Comparison of ENCODE assay signal across 22 mouse cellular contexts in the genomic region with DNA sequence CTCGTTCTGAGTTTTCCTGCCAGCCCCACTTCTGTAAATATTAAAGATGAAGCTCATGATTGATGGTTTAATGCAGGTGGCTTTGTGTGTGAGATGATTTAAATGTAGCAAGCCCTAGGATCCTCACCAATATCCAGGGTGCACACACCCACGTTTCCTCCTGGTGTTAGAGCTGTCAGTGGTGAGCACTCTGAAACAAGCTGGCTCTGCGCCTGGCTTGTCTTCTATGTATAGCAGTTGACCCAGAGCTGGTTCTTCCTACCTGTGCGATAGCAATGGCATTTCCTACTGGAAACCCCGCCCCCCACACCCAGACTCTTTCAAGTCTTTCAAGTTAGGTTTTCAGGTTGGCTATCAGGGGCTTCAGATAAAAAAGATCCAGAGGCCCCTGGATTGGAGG. TPM values are rescaled to one million over a fixed set of nuclear protein-coding genes. Genes with fewer than 3 reads are reported as not detected.
A peak's percentile ranks its signal among the peaks of the same experiment; 100 is the strongest.
DNase-seq lines count a peak whose midpoint lies in the region; ATAC-seq lines count a peak whose summit lies in the region.
"Had no signal": no experiment of that assay in that cellular context is flagged by ENCODE, and none has a peak within 500 bp of the region (broad histone marks: within the 10 kb centered on the region; RNA-seq: fewer than 3 reads in every experiment).

No protein-coding gene starts in this region.

- WGBS in heart, embryonic 10.5 days = 67% methylated on average over 5 of the region's 5 CpGs
- WGBS in forebrain, embryonic 13.5 days = 92% methylated on average over 5 of the region's 5 CpGs

- no peaks in the 10 kb centered on the region for H3K27me3 ChIP-seq in heart, embryonic 10.5 days (ENCODE audit: insufficient read depth, poor library complexity, severe bottlenecking)
- no peaks in the 10 kb centered on the region for H3K27me3 ChIP-seq in forebrain, embryonic 13.5 days
- H3K27me3 ChIP-seq: hindbrain, embryonic 13.5 days; limb, embryonic 13.5 days; liver, embryonic 15.5 days; neural tube, embryonic 12.5 days had no signal

- DNase-seq in heart, adult 18-20 months = peak; percentile 53 to 59
- DNase-seq in heart, embryonic 10.5 days (ENCODE audit: low spot score) = no peak
- DNase-seq in right cerebral cortex, adult 18-20 months = peak; percentile 66
- DNase-seq in right cerebral cortex, postnatal 4 days = no peak
- DNase-seq in cerebellum, postnatal 25 days = peak; percentile 54 to 75
- DNase-seq in right cerebral cortex, postnatal 36 days (ENCODE audit: low spot score in 2 of 2) = peak; percentile 34 to 55
- no peak for DNase-seq in adrenal gland, postnatal 25 days
- DNase-seq: gastrocnemius, postnatal 25 days; kidney, postnatal 14 days; lung, postnatal 14 days; spleen, adult 18-20 months; thymus, postnatal 25 days had no signal

- H3K9me3 ChIP-seq in heart, embryonic 10.5 days = no peaks in the 10 kb centered on the region
- no peaks in the 10 kb centered on the region for H3K9me3 ChIP-seq in forebrain, embryonic 13.5 days (replicated peaks)
- H3K9me3 ChIP-seq: hindbrain, embryonic 13.5 days; limb, embryonic 13.5 days; liver, embryonic 15.5 days; neural tube, embryonic 12.5 days had no signal

- no peak overlapping the region for H3K9ac ChIP-seq in forebrain, embryonic 13.5 days
- H3K9ac ChIP-seq: hindbrain, embryonic 13.5 days; limb, embryonic 13.5 days; liver, embryonic 15.5 days; neural tube, embryonic 12.5 days had no signal

- H3K27ac ChIP-seq in heart, embryonic 10.5 days = no peak overlapping the region
- H3K27ac ChIP-seq in forebrain, embryonic 13.5 days = no peak overlapping the region
- H3K27ac ChIP-seq: hindbrain, embryonic 13.5 days; limb, embryonic 13.5 days; liver, embryonic 15.5 days; neural tube, embryonic 12.5 days had no signal

- no peak overlapping the region for H3K4me2 ChIP-seq in forebrain, embryonic 13.5 days
- H3K4me2 ChIP-seq: hindbrain, embryonic 13.5 days; limb, embryonic 13.5 days; liver, embryonic 15.5 days; neural tube, embryonic 12.5 days had no signal

- H3K36me3 ChIP-seq in heart, embryonic 10.5 days = peaks cover 49% of the 10 kb centered on the region
- H3K36me3 ChIP-seq in forebrain, embryonic 13.5 days (ENCODE audit: poor library complexity, severe bottlenecking) = peaks cover 49% of the 10 kb centered on the region

- peaks cover 18% of the 10 kb centered on the region for H3K4me1 ChIP-seq in heart, embryonic 10.5 days
- H3K4me1 ChIP-seq in forebrain, embryonic 13.5 days = no peaks in the 10 kb centered on the region
- H3K4me1 ChIP-seq: limb, embryonic 13.5 days; neural tube, embryonic 12.5 days had no signal

- no peak overlapping the region for H3K4me3 ChIP-seq in heart, embryonic 10.5 days
- no peak overlapping the region for H3K4me3 ChIP-seq in forebrain, embryonic 13.5 days
- H3K4me3 ChIP-seq: hindbrain, embryonic 13.5 days; limb, embryonic 13.5 days; liver, embryonic 15.5 days; neural tube, embryonic 12.5 days had no signal

- no peak for ATAC-seq in forebrain, embryonic 13.5 days
- ATAC-seq: forebrain, embryonic 16.5 days; intestine, embryonic 16.5 days had no signal

RNA-seq across cellular contexts. Expression of a gene that starts 39.7 kb away (rescaled TPM):
- total RNA-seq in heart, adult 18-20 months (2021) = 1 to 10 TPM in 1 of 2 experiments, not detected in 1; 1.3 TPM
- polyA plus RNA-seq in heart, embryonic 10.5 days (2016; fragmentation: Nextera tagmentation; extraction: Ambion mirVana) = not detected in 2 replicates
- total RNA-seq in adrenal gland, postnatal 25 days (2021) = not detected in 2 replicates
- polyA plus RNA-seq in forebrain, embryonic 13.5 days (2015; fragmentation: Nextera tagmentation; extraction: Ambion mirVana) = not detected in 2 replicates
- total RNA-seq: ES-E14; gastrocnemius, postnatal 25 days; layer of hippocampus, postnatal 25 days had no signal
- polyA plus RNA-seq: forebrain, embryonic 16.5 days; hindbrain, embryonic 13.5 days; intestine, embryonic 16.5 days; limb, embryonic 13.5 days; liver, embryonic 15.5 days; neural tube, embryonic 12.5 days; stomach, embryonic 16.5 days had no signal

RNA-seq across cellular contexts. Expression of a gene that starts 39.9 kb away (rescaled TPM):
- 10 to 100 TPM; 72.3 to 75.7 TPM for total RNA-seq in heart, adult 18-20 months (2021)
- polyA plus RNA-seq in heart, embryonic 10.5 days (2016; fragmentation: Nextera tagmentation; extraction: Ambion mirVana) = 110 and 129 TPM in 2 replicates
- total RNA-seq in adrenal gland, postnatal 25 days (2021) = 143 and 153 TPM in 2 replicates
- polyA plus RNA-seq in forebrain, embryonic 13.5 days (2015; fragmentation: Nextera tagmentation; extraction: Ambion mirVana) = 278 and 293 TPM in 2 replicates

Comparison
In these comparisons a context has a peak if more than half of its experiments do, and no peak if none do; other contexts are left out.
1. DNase-seq: peak in heart, adult 18-20 months (2 of 2), right cerebral cortex, adult 18-20 months (single experiment), cerebellum, postnatal 25 days (2 of 2) and right cerebral cortex, postnatal 36 days (2 of 2); none in heart, embryonic 10.5 days (single experiment), right cerebral cortex, postnatal 4 days (single experiment) and adrenal gland, postnatal 25 days (single experiment).